Mouse (Mus musculus): Measurements from ENCODE around the gene Oit1.

The Oit1 gene

DNA sequence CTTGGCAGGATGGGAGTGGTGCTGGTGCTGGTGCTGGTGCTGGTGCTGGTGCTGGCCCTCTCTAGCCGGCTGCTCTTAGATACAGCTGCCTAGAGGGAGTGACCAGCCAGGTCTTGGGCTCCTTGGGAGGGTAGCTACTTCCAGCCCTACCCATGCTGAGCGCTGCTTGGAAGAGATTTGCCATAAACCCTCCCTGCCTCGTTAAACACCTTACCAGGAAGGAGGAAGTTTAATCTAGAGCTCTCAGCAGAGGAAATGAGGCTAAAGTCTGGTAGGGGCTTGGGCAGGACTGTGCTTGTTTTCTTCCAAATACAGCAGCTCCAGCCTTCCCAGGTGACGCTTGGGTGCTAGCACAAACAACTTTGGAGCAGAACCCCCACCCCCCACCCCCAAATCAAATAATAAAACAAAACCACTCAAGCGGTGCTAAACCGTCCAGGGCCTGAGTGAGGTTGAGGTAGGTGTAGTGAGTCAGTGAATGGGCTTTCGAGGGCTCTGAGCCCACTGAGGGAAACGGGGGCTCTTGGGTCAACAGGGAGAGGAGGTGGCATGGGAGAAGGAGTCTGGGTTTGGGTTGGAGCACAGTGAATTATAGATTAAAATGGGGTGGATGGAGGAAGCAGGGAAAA lies at the start of gene Oit1:
Gene Oit1, minus strand, starts transcription at position 70 of the 629 bp plus-strand sequence.
- no peak for DNase-seq

DNA sequence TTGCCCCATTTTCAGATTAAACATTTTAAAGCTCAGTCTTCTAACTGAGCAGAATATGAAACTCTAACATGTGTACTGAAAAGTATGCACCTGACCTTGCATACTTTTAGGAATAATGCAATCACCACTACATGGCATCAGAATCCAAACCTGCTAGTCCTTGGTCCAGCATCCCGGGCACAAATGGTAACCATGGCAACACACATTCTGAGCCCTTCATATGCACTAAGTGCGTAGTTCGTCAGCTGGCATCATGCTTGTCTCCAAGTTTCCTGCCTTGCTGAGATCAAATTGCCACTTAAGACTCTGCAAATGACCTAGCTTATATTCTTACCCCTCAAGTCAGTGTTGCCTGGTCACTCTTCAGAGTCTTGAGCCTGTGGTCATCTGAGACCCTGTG lies 44.3 kb upstream of the Oit1 start:
- no peak for DNase-seq

DNA sequence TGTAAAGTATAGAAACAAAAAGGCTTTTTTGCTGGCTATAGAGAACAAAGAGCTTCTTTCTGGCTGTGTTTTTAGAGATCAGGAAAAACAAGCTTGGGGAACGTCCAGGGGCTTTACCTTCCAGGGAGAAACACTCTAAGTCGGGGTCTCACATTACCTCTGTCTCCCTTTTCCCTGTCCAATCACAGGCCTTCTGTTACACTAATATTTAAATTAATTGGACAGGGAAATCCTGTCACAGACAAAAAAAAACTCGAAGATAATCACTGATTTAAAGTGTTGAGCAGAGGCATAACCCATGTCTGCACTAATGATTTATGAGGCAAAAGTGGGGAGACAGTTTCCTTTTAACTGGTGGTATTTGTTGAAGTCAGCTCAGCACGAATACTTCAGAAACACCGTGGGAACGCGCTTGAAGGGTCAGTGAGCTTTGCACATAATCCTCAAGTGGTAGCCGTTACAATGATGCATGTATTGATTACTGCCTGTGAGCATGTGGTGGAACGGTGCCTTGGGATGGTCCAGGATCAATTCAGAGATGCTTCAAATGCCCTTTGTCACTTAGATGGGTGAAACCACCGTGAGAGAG lies 42.7 kb upstream of the Oit1 start:
- DNase-seq: no peak

DNA sequence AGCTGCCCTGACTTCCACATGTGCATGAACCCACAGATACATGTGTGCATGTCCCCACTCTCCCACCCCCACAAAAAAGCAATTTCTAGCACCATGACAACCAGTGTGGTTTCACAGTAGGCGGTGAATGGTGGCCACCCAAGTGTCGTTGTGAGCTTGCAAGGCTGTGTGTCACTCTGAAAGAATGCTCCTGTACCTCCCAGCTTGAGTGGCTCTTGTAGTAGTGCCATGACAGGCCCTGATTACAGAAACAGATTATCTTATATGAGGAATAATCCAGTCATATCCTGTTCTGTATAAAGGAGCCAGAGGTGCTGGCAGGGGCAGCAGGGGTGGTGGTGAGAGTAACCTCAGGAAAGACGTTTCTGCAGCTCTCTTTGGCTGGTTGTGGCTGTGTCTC lies 40.1 kb upstream of the Oit1 start:
- no peak for DNase-seq

DNA sequence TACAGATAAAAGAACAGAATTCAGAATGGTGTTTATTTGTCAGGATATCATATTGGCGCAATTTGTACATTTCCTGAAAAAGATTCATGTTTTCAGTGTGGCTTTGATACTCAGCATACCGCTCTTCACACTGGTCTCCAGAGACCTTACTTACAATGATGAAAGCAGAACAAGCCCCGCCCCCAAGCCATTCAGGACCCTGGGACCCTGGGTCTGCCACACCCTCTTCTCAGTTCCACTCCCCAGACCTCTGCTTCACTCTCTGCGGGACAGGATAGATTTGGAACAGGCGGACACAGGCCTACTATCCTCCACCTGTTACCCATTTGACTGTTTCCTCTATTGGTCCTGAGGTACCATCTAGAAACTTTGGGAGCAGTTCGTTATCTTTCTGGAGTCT lies 27.4 kb upstream of the Oit1 start:
- DNase-seq: no peak

DNA sequence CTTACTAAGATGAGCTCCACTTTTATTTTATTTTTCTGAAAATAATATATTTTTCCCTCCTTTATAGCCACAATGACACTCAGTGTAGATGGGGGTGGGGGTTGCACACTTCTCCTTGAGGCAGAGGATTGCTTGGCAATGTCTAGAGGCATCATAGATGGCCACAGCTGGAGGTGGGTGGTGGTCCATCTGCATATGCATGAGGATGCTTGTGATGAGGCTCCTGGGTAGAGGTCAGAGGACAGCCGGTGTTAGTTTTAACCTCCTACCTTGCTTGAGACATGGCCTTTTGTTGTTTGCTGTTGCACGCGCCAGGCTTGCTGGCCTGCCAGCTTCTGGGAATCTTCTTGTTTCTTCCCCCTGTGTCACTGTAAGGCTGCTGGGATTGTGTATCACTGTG lies 24.8 kb upstream of the Oit1 start:
- DNase-seq: no peak

DNA sequence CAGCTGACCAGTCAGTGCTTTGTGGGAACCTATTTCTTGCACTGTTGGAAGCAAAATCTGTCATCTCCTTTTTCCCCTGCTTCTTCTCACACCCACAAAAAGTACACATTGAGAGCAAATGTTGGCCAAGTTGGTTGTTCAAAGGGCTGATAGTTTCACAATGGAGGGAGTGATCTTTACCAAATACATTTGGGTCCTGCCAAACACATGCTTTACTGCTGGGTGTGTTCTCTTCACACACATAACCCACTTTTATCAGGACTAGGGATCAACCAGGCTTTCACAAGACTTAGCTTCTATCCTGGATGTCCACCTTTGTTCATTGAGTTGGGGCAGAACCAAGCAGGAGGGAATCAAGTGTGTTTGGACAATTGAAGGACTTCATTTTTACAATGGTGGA lies 20.0 kb upstream of the Oit1 start:
- DNase-seq: no peak

DNA sequence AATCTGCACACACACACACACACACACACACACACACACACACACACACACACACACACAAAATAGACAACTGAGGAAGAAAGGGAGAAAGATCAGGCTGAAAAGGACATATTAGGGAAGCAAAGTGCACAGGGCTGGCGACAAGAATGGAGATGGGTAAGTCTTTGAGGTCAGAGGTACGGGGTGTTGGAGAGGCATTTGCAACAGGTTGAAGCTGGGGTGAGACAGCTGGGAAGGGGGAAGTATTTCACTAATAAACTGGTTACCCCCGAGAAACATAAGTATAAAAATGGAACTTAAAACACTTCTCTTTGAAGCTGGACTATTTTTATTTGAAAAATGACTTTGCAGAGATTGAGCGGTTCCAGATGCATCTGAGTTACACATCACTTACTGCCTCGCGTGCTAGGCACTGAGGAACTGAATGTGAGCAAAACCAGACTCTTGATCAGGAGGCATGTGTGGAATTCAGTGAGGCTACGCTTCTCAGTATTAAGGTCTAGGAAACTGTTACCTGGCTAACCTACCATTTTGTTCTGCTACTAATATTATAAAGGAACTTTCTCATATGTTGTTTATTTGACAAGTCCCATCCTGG lies 17.2 kb upstream of the Oit1 start:
- no peak for DNase-seq

DNA sequence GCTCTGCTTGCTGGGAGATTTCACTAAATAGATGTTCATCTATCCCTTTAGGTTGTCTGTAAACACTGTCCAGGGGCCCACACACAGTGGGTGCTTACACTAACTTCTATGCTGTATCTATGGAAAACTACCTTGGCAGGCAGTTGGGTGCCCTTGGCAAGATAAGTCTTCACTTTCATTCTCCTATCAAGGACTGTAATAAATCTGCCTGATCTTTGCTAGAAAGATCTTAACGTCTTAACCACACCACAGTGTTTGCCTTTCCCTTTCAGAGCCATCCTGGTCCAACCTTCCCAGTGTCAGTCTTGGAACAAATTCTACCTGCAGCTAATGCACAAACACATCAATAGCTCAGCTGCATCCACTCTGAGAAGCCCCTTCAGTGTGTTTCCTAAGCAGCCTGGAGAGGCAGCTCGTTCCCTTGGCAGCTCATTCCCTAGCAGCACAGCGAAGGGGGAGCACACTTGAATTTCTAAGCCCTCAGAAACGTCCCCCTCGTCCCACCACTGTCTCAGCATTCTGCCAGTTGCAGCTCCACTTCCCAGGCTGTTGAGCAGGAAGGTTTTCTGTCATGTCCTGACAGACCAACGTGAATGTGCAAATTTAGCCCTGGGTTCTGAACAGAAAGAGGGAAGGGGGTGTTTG lies 13.7 kb upstream of the Oit1 start:
- no peak for DNase-seq

DNA sequence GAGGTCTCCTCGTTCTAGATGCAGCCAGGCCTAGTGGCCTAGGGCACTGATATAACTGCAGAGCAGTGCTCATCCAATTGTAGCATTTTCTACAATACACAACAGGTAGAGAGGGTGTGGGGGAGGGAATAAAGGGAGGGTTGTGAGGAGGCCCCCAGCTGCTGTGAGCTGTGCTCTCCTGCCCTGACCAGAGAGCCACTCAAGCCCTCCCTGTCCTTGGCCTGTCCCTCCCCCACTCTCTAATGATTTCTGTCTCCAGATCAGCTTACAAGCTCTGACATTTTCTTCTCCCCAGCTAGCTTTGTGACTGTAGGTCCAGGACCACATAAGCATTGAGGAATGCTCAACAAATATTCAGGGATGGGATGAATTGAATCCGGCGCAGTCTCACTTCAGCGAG lies 9.2 kb downstream of the Oit1 start:
- DNase-seq: no peak

DNA sequence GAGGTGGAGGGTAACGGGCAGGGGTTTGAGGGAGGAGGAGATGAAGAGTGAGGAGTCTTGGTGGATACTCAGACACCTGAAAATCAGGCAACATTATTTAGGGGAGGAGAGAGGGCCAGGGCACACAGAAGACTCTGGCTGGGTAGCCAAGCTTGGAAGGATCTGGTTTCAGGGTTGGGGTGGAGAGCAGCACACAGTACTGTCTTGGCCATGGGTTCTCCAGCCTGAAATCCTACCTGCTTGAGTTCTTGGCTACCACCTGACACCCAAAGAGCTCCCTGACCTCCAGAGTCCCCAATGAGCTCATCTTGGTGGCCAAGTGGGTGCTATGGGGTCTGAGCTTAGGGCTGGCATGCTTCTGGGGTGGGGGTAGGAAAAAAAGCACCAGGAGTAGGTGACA lies 9.7 kb downstream of the Oit1 start:
- DNase-seq: no peak

DNA sequence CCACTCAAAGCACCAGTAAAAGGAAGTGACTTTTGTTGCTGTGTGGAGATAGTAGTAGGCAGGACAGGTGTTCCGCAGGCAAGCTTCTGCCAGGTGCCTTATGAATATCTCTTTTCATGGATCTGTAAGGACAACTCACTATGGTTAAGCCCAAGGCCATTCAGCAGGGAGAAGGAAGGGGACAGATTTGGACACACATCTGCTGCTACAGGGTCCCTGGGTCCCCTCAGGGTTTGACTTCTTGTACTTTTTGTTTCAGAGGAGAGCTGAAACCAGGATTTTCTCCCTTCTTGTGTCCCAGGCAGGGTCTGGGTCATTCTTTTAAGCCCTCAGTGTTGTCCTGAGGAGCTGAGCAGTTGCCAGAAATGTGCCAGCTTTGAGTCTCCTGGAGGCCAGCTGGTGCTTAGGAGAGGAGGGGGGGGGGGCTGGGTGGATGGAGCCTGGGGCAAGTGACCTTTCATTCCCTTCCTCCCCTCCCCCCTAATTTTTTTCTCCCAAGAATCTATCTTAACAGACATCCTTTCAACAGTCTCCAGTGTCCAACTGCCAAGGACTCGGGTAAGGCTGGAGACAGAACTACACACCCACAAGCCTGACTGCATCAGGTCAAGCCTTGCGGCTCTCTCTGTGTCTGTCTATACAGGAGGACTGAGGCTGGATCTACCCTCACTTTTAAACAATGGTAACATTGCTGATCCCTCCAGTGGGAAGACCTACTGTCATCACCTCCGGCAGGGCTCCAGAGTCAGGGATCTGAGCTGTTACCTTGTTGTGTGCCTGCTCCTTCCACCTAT lies 10.6 kb downstream of the Oit1 start:
- DNase-seq: no peak

DNA sequence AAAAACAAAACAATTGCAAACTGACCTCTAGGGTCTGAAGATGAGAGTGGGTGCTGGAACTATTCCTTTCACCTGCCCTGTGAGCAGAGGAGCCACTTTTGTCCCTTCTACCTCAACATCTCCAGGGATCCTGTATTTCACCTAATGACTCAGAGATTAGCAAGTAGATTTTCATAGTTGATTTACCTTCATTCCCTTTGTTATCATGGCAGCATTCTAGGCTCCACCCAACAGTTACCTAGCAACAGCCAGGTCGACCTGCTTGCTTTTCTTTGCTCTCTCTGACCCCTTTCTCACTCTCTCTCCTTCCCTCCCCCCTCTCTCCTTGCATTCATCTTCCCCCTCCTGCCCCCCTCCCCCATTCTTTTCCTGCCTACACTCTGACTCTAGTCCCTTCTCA lies 11.4 kb downstream of the Oit1 start:
- DNase-seq: no peak

DNA sequence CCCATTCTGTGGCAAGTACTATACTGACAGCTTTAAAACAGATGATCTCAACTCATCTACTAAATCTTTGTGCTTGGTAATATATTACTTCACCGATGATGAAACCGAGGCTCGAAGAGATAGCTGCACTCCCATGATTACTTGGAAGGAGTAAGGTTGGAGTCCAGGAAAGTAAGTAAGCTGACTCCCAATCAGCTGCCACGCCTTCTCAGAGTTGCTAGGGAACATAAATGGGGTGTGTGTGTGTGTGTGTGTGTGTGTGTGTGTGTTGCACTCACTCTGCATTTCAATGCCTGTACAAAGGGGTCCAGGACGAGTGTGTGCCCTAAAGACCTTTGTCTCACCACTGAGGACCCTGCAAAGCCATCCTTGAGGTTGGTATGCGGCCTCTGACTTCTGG lies 12.7 kb downstream of the Oit1 start:
- no peak for DNase-seq

DNA sequence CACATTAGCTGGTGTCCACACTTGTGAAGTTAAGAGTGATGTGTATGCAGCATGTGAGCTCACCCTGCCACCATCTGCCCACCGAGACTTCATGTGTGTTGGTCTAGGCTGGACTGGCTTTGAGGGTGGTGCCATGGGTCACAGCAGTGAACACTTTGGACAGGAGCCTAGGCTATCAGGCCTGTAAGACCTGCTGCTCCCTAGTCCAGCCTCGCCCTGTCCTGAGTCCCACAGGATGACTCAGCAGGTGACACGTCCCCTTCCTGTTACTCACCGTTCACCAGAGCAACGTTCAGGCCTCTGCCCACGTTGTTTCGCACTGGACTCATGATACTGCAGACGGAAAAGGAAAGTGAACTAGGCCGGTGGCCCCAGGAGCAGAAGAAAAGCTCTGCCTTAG lies 21.7 kb downstream of the Oit1 start:
- DNase-seq: no peak

DNA sequence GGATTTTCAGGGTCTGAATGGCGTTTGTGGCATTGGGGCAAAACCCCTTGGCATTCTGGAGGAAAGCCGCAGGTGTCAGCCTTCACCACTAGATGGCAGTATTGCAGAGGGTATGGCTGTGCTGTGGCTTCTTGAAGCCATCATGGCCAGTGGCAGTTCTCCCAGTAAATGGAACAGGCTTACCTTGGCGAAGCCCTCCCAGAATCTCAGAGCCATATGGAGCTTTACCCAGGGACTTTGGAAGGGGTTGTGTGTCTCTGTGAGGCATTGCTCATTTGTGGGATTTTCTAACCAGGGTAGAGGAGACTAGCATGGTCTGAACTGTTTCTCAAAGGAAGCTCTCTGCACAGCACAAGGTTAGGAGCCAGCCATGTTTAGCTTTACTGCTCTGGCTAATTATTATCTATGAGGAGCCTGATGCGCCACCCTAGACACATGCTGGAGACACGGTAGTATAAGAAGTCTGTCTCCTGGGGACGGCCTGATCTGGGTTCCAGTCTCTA lies 22.5 kb downstream of the Oit1 start:
- DNase-seq: peak; percentile 55

DNA sequence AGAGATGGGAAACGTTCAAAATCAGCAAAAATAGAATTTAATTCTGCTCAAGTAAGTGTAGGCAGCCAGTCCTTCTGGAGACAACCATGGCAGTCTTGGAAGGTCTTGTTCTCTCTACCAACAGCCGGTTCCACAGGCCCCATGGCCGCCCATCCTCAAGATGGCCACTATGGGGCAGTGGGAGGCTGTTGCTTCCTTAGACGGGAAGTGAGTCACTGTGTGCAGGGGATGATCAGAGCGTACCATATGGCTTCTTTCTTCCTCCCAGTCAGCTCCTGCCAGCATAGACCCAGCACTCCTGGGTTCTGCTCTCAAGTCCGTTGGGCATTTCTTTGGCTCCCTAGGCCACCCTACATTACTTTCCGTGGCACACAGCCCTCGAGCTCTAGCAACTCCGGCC lies 29.6 kb downstream of the Oit1 start:
- peak; percentile 31 for DNase-seq

DNA sequence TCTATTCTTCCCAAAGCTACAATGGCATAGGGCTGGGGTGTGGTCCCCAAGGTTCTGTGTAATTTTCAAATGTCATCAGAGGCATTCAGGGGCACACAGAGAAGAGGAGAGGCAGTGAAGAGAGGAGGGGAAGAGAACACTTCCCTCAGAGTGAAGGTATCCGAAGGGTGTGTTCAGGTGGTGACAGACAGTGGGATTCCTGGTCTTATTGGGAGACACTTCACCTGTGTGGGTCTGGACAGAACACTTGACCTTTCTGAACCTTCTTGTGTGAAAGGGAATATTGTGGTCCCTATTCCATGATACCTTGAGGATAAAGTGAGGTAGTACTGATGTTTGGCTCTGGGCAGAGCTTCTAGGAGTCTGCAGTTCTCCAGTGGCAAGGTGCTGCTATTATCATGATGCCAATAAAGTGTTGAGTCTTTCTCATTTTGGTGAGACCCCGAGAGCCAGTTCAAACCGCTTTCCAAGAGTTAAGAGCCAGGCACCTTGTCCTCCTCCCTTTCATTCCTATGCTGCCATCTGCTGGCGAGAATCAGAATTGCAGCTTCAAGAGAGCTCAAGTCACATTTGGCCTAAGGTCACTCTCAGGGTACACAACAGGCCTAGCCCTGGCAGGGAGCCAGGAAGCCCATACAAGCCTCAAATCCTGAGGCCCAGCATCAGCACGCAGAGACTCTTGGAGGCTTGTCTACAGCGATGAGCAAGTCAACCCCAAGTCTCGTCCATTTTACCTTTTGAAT lies 32.1 kb downstream of the Oit1 start:
- peak; percentile 78 for DNase-seq

DNA sequence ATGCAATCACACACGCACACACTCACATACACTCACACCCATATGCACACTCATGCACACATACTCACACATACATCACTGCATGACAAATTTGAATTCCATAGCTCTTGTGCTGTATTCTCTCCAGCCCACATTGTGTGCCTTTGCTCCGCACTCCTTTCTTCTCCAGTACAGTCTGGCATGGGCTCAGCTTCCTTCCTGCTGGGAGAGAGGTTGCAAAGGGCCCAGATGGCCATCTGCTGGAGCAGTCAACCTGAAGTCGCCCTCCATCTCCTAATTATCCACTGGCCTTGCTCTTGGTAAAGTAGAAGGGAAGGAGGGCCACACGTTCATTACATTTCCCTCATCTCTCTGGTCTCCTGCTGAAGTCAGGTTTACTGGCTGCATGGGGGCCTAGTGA lies 33.0 kb downstream of the Oit1 start:
- DNase-seq: no peak

DNA sequence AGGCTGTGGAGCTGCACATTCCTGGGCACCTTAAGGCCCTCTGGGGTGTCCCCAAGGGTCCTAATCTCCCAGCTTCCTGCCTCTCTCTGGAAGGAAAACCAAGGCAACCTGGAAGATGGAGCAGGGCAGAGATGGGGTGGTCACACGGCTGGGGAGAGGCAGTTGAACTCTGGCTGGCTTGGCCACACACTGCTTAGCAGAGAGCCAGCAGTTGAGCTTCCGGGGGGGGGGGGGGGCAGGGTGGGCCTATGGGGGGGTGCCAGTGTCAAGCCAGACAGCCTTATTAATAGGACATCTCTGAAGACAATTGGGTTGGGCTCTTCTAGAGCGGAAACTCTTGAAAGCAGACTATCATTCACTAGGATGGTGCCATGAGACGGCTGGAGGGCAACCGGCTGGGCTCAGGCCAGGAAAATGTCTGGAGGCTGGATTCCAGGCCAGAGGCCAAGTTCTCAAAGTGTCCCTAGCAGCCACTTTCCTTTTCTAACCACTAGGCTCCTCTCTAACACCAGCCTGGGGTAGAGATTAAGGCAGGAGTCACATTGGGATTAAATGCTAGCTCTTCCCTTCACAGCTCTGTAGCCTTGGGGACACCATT lies 35.9 kb downstream of the Oit1 start:
- no peak for DNase-seq

DNA sequence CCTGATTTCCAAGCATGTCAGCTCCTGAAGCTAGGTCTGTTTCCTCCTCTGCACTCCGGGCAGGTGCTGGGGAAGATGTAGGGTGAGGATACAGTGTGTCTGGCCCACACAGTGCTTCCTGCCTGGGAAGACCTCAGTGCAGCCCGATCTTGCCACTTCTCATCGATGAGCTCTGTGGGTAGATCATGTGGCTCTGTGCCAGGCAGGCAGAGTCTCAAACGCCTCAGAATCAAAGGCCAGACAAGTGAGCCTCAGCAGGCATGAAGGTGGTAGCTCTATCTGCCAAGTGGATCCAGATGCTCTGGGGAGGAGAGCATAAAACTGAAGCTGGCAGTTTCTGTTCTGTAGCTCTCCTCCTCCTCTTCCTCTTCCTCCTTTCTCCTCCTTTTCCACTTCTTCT lies 38.3 kb downstream of the Oit1 start:
- DNase-seq: no peak

DNA sequence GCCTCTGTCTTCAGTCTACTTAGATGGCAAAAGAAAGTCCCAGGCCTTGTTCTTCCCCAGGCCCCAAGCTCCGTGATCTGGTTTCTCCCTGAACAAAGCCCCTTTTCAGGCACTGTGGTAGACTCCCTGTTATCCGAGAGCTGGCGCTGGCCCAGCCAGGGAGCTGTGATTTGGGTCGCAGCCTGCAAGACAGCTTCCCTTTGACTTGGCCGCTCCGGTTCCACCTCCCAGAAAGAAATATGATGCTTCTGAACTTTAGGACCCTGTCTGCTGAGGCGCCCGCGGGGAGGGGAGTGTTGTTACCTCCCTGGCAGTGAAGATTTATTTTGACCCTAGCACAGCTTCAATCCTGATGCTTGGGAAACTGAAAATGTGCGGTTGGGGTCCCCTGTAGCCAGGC lies 42.6 kb downstream of the Oit1 start:
- DNase-seq: no peak

Data from right cerebral cortex, adult 18-20 months (tissue).